Mouse (Mus musculus): ENCODE measurements around the gene Clcf1. TPM values are rescaled to one million over a fixed set of nuclear protein-coding genes. Genes with fewer than 3 reads are reported as not detected.
A peak's percentile ranks its signal among the peaks of the same experiment; 100 is the strongest.

Clcf1 gene
- 1 to 10 TPM; 5.5 to 9.0 TPM for total RNA-seq (2021)
- polyA plus RNA-seq (2012; rRNA removed), result 16.3 and 19.3 TPM in 2 replicates
- long read RNA-seq, partial matches to known transcripts, result 3 of 7 reads
- long read RNA-seq, other reads (novel, unspliced or antisense), result 0 of 7 reads

DNA sequence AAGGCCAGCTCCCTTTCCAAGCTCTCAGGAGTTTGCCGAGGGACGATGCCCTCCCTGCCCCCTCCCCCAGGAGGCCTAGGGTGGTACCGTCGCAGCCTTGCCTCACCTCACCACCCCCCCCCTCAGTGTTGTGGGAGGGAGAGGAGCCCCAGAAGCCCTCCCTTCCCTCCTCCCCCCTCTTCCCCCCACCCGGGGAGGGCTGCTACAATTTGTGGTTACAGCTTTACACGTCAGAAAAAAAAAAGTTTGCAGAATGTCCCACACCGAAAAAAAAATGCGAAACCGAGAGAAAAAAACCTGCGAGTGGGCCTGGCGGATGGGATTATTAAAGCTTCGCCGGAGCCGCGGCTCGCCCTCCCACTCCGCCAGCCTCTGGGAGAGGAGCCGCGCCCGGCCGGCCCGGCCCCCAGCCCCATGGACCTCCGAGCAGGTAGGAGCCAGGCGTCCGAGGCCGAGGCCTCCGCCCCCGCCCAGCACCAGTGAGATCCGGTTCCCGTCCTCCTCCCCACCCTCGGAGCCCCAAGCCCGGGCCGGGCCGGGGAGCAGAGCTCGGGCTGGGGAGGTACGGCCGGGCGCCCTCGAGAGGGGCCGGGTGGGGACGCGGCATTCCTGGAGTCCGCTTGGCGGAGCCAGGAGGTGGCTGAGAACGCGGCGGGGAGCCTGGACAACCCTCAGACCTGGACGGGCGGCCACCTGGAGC lies at the start of gene Clcf1, which contains the start of gene AC109138.7:
Gene Clcf1 (plus strand): TSS at position 168 of the 700 bp plus-strand sequence.
Gene AC109138.7 (plus strand): TSS at position 287 of the 700 bp plus-strand sequence.
- DNase-seq, result peak; percentile 82

DNA sequence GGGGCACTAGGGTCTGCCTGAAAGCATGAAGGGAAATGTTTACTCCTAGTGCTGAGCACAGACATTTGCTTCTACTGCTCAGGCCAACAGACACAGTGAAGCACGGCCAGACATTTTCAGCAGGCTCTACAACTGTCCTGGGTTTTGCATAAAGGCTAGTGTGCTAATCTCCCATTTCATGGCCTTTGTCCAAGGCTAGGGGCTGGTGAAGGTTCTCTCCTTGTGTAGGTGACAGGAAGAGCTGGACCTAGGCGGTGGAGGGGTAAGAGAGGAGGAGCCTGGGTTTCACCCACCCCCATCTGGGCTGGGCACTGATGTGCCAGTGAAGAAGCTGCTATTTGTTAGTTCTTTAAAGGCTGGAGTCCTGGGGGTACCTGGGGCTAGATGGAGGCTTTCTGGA lies 49.3 kb upstream of the Clcf1 start:
- DNase-seq, result peak; percentile 71

DNA sequence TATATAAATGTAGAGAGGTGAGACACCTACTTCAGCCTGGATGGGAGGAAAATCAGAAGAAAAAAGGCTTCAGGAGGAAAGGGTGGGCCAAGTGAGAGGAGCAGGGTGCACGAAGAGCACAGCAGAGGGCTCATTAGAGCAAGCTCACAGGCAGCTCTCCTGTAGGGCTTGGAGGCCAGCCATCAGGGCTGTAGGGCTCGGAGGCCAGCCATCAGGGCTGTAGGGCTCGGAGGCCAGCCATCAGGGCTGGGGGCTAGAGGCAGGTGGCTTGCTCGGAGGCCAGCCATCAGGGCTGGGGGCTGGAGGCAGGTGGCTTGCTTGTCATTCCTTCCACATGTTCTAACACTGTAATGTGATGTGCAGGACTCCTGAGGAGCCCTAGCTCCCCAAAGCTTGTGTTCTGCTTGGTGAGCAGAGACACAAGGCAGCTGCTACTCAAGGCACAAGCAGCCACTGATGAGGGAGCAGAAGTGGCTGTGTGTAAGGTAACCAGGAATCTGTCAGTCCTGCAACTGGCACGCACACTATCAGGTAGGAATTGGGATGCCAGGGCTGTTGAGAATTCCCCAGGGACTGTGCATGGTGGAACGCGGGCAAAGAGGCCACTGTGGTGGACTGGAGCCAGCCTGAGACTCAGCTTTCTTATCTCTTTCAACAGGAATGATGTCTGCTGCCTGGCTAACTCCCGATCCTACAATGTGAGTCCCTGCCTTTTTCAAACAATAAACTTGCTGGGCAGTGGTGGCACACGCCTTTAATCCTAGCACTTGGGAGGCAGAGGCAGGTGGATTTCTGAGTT lies 47.2 kb upstream of the Clcf1 start:
- peak; percentile 48 for DNase-seq

DNA sequence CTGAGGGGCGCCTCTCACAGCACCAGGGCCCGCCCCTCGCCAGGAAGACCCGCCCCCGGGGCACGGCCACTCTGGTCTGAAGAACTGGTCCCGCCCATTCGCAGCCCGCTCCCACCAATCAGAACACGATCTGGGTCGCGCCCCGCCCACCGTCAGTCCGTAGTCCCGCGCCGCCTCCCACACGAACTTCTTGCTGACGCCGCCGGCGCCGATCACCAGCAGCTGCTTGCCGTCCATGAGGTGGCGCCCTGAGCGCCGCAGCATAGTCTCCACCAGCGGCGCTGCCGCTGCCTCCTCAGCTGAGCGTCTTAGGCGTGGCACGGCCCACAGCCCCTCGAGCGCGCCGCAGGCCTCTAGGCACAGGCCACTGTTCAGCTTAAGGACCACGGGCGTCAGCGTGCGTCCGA lies 44.7 kb upstream of the Clcf1 start:
- peak; percentile 99 for DNase-seq

DNA sequence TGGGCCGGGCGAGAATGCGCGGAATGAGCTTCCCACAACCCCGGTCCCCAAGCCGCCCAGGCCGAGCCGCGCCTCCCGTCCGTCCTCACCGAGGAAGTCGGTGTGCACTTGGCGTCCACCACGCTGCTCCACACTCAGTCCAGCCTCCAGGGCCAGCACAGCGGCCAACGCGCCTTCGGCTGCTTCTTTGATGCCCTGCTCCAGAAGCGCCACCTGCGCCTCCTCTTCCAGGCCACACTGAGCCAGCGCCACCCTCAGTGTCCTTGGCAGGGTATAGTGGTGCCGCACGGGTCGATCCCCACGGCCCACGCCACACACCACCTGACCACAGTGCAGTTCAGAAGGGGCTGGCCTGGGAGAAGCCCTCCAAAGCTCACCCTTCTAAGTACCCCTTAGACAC lies 44.2 kb upstream of the Clcf1 start:
- DNase-seq, result no peak

DNA sequence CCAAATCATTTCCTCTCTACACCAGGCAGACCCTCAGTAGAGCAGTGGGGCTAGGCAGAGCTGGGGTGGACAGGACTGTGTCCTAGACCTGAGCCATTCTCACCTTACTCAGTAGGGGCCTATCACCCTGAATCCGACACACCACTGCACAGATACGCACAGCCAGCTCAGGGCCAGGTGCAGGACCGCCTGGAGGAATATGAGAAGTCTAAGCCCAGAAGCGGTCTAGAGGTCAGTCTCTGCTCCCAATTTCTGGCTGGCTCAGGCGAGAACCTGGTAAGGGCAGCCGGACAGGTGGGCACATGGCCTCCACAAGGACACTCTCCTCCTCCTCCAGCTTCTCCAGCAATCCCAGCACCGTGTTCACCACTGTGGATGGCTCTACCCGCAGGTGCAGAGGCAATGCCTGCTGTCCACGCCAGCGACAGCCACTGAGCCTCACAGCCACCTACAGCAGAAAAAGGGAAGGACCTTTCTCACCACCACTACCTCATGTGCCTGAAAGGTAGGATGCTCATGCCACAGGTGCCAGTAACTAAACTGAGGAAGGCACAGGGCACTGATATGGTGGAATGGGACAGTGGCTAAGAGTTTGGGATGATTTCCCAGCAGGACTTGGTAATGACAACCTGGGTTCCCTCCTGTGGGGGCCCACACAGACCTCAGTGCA lies 43.2 kb upstream of the Clcf1 start:
- no peak for DNase-seq

DNA sequence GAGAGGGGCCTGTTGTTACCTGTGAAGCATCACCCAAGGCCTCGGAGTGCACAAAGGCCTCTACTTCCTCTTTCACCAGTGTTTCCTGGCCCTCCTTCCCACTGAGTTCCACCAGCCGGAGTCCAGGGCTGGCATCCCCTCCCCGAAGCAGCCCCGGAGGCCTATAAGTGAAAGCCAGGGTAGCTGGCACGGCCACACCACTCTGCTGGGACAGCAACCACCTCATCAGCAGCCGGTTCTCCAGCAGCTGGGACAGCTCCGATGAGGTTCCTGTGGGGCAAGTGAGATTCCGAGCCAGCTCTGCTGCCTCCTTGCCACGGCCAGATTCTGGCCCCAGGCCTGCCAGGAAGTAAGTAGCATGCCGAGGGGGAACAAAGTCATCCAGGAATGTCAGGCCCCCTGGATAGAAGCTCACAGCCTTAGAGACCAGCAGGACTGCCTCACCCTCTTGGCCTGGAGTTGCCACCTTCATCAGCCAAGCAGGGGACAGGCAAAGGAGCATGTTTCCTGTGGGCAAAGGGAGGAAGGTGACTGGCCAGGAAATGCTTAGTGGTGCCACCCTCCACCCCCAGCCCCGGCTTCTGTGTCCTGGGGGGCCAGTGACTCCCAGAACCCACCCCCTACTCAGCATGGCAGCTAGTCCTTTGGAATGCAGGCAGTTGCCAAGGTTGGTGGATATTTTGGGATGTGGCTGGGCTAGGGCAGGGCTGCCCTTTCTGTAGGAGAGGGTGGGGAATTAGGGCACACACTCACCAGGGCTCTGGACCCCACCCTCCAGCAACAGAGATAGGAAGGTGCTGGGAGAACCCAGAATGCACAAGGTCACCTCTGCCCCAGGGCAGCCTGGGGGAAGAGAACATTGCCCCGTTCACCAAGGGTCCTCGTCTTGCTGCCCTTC lies 42.4 kb upstream of the Clcf1 start:
- peak; percentile 18 for DNase-seq

DNA sequence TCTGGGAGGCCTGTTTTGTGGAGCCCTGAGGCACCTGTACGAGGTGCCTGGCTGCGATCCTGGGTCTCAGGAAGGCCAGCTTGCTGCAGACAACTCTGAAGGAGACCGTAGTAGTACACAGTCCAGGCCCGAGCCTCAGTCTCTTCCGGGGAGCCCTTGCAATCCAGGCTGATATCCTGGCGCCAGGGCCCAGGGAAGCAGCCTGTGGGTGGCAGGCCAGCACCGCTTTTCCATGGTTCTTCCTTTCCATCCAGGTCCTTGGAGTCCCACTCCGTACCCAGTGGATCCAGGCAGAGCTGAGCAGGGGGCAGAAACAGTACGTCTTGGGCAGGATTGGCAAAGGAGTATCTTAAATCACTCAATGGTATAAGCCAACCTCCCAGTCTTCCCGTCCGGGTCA lies 41.1 kb upstream of the Clcf1 start:
- peak; percentile 12 for DNase-seq

DNA sequence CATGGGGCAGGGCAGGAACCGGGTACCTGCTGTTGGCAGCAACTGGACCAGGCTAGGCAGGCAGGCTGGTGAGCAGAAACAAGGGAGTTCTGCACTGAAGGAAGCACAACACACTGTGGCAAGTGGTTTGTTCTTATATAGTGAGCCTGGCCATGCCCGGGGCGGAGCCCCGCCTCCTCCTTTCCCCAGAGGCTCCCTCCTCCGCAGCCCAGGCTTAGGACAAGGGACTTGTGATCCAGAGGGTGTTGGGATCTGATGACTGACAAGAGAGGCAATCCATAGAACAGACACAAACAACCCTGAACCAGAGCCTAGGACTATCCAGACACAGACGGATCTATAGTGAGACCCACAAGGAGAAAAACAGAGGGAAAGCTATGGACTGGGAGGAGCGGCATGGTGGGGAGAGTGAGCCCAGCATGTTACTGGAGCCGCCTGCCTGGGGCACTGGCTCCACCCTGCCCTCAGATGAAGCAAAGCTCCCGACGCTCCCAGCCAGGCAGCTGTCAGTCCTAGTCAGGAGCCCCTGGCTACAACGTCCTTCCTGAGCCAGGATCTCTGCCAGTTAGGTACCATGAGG lies 38.6 kb upstream of the Clcf1 start, which contains the start of gene Carns1:
Gene Carns1 (minus strand): TSS at position 112 of the 580 bp plus-strand sequence.
- peak; percentile 45 for DNase-seq

DNA sequence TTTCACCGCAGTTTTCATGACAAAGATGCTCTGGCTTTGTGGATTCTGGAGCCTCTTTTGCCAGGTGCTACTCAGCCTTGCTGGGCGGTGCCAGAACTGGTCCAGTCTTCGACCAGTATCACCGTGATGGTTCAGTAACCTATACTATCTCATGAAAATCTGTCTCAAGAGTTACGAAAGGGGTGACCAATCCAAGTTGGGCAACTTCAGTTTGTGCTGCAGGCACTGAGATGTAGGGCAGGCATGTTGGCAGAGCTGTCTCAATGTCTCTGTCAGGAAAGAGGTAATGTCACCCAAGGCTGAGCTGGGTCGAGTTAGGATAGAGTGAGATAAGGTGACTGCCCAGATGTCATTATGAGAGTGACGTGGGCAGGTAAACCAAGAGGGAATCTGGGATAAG lies 33.6 kb upstream of the Clcf1 start:
- no peak for DNase-seq

DNA sequence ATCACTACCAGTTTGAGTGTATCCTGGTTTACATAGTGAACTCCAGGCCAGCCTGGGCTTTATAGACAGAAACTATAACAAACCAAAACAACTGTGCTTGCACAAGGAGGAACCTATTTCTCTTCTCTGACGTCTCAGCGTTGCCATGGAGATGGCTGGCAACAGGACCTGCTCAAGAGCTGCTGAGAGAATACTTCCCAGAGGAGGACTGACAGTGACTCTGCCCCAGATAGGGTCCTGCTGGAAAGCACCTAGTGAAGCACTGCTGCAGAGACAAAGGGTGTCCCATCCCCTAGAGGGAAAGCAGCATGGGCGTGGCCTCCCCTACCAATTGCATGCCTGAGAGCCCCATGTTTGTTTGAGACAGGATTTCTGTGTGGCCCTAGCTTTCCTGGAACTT lies 32.1 kb upstream of the Clcf1 start:
- DNase-seq, result peak; percentile 81

DNA sequence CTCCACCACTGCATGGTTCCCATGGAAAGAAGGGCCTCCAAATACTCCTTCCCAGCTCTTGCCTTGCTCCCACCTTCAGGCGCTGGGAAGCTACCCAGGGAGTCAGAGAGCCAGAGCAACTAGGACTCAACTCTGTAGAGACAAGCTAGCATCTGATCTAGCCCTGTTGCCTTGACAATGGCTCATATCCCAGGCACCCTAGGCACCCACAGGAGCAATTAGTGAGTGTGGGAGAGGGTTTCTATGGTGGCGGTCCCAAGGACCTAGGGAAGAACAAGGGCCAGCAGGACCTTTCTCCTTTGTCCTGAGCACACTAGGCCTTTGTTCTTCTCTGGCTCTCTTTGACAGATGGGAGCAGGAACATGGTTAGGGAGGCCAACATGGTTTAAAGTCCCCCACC lies 30.3 kb upstream of the Clcf1 start:
- DNase-seq, result no peak

DNA sequence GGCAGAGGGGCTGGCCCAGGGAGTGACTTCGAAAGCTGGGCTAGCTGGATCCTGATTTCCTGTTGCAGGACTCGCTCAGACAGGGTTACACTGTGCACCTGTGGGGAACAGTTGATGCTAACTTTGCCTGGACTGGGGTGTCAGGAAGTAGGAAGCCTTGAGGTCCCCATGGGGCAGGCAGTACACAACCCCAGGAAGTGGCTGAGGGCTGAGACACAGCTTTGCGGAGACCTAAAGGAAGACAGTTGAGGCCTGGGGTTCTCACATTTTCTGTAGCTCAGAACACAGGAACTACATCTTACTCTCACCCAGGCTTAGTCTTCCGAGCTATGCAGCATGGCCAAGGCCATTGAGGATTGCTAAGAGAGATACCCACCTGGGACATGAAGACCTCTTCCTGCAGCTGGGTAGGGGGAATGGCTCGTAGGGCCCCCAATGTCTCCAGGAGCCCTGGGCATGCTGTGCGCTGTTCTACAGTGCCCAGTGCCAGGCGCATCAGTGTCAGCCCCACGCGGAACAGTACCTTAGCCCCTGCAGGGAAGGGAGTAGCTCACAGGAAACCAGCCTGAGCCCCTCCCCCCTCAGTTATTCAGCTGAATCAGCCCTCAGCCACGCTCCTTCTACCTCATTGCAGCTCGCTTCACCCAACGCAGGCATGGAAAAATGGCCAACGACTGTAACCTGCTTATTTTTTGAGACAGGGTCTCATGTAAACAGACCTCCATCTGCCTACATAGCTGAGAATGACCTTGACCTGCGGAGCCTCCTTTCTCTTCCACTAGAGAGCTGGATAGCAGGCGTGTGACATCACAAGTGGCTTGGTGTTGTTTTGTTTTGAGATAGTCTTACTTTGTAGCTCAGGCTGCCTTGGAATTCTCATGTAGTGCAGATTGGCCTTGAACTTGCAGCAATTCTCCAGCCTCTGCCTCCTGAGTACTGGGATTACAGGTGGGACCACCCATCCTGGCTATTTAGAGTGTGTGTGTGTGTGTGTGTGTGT lies 28.8 kb upstream of the Clcf1 start:
- DNase-seq, result no peak

DNA sequence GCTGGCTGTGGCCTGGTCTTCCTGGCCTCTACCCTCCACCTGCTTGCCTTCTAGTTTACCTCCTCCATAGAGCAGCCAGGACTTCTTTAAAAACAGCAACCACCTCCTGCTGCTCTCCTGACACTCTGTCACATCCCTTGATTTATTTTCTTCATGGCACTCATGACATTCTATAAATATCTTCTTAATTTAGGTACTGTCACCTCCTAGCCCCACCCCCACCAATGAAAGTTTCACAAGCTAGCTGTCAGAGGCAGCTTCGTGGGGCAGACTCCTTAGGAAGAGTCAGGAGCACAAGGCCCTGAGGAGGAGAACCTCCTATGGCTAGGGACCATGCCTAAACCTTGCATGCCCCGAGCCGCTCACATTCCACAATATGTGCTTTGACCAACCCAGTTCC lies 26.7 kb upstream of the Clcf1 start:
- no peak for DNase-seq

DNA sequence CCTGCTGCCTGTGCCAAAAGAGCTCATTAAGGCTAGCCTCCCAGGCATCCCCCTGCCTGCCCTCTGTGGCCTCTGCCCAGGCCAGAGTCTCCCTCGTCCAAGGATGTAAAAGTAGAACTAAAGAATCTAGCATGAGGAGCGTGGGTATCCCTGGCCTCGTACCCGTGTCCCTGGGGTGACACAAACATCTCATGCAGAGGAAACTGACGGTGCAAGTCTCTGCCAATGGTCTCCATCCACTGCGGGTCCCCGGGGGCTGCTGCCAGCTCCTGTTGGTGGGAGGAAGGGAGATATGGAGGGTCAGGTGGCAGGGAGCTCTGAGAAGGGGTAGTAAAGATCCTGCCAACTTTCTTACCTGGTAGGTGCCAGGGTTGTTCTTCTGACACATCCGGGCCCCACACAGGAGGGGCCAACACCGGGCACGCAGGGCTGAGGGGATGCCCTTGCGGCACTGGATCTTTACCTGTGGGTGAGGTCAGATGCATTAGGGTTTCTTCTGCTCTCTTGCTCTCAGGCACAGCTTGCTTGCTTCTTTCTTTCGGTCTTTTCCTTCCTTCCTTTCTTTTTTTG lies 24.9 kb upstream of the Clcf1 start:
- no peak for DNase-seq

DNA sequence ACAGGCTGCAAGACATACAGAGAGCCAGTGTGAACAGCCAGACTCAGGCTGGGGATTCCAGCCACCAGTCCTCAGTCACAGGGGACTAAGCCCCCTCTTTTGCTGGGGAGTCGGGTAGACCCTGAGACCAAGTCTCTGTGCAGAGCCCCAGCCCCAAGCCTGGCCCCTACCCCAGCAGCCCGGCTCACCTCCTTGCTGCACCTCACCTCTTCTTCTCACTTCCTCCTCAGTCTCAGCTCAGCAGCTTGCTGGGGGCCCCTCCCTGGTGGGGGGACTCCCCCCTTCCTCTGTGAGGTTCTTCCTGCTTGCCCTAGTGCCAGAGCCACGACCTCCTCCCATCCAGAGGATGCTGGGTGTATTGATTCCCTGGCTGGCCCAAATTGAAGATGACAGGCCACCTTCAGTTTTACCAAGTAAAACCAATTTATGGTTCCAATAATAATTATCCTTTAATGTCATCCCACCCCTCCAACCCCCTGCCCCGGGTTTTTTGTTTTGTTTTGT lies 23.2 kb upstream of the Clcf1 start, which contains the start of gene Tbc1d10c:
Gene Tbc1d10c (minus strand): TSS at position 454 of the 504 bp plus-strand sequence.
- peak; percentile 33 for DNase-seq

DNA sequence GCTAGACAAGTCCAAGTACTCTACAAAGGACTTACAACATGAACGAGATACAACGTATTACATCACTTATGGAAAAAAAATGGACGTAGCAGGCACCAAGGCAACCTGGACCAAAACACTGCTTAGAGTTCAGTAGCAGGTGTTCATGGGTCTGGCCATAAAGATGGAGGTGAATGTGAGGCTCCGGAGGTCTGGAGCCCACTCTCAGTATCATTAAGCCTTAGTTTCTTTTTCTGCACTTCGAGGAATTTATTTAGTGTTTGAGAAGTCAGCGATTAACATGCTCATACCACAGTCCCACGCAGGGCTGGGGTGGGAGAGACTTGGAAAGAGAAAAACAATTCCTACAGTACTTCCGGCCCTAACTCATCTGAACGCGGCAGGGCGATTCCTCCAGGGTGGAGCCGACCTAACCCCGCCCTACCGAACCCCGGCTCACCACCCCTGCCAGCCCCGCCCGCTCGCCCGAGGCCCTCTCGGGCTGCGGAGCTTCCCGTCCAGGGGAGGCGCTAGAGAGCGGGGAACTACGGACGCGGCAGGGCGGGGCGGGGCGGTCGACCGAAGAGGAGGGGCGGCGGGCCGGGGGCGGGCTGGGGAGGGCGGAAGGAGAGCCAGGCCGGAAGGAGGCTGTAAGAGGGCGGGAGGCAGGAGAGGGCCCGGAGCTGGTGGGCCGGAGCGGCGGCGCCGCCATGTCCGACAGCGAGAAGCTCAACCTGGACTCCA lies 22.3 kb upstream of the Clcf1 start, which contains the start of gene Ppp1ca:
Gene Ppp1ca (plus strand): TSS at position 538 of the 723 bp plus-strand sequence.
- DNase-seq, result peak; percentile 97
